Mouse (Mus musculus): Measurements from ENCODE around the gene Mrps18c.

GRCm38 (mm10) chr5:100822826-100823225 lies 24.4 kb downstream of the Mrps18c start:
- TF ChIP-seq POLR2A (IDR thresholded peaks at IDR 0.05; ENCODE audit: low read depth, low read length) (no peak), CTCF (IDR thresholded peaks at IDR 0.05; ENCODE audit: extremely low read depth, insufficient read length, insufficient replicate concordance, low read depth, low read length) (no peak)
